8 mouse cellular contexts compared by ENCODE assay signal in the genomic region with DNA sequence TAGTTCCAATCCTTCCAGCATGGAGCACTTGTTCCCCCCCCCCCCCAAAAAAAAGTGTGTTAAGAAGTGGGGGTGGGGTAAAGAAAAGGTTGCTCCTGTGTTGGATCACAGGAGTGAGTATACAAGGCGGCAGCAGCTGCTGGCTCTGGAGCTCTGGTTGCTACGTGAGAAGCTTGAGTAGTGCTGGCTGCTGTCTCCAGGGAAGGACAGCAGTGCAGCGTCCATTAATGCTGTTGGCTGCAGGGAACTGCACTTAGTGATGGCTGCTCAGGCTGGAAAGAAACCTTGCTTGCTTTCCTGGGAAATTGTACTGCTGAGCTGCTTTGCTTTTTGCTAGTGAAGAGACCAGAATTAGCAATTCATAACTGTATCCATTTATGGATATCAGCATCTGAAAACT. TPM values are rescaled to one million over a fixed set of nuclear protein-coding genes. Genes with fewer than 3 reads are reported as not detected.
DNase-seq lines count a peak whose midpoint lies in the region; ATAC-seq lines count a peak whose summit lies in the region.

No protein-coding gene starts in this region.

- H3K4me2 ChIP-seq in midbrain, embryonic 15.5 days = peak overlapping the region; percentile 88

- H3K36me3 ChIP-seq in forebrain, embryonic 10.5 days (replicated peaks) = peaks cover 12% of the 10 kb centered on the region
- H3K36me3 ChIP-seq in midbrain, embryonic 15.5 days (replicated peaks) = no peaks in the 10 kb centered on the region

- DNase-seq in CD4-positive, CD25-positive, alpha-beta regulatory T cell, adult 2 months (ENCODE audit: low read depth, low spot score) = peak; percentile 18
- peak; percentile 38 for DNase-seq in MEL-GATA-1-ER (ENCODE audit: extremely low read depth, low read depth)
- DNase-seq in forebrain, embryonic 10.5 days (ENCODE audit: extremely low spot score, low spot score) = peak; percentile 21
- DNase-seq in heart, postnatal 14 days = peak; percentile 40 to 50
- DNase-seq in left cerebral cortex, postnatal 25 days (ENCODE audit: low spot score in 2 of 2) = peak; percentile 26 to 58

- no peaks in the 10 kb centered on the region for H3K9me3 ChIP-seq in forebrain, embryonic 10.5 days
- H3K9me3 ChIP-seq in midbrain, embryonic 15.5 days = no peaks in the 10 kb centered on the region

- intact Hi-C loops in heart, postnatal 14 days (cut with DNase I) = loop anchor here (5.0 kb wide), 1 partner anchor 33 kb away; no protein-coding TSS in a partner anchor
- intact Hi-C loops in left cerebral cortex, postnatal 25 days (cut with DNase I) = no loop called here

- WGBS in forebrain, embryonic 10.5 days = under 1% methylated on average over 3 of the region's 3 CpGs
- 0% methylated on average over 3 of the region's 3 CpGs for WGBS in midbrain, embryonic 15.5 days

- peak overlapping the region; percentile 38 for H3K9ac ChIP-seq in midbrain, embryonic 15.5 days

- H3K4me1 ChIP-seq in forebrain, embryonic 10.5 days = peaks cover 64% of the 10 kb centered on the region
- peaks cover 58% of the 10 kb centered on the region for H3K4me1 ChIP-seq in midbrain, embryonic 15.5 days

- H3K27me3 ChIP-seq in forebrain, embryonic 10.5 days (ENCODE audit: poor library complexity, severe bottlenecking) = no peaks in the 10 kb centered on the region
- H3K27me3 ChIP-seq in midbrain, embryonic 15.5 days (replicated peaks) = no peaks in the 10 kb centered on the region

- H3K27ac ChIP-seq in forebrain, embryonic 10.5 days = peak overlapping the region; percentile 100
- peak overlapping the region; percentile 72 for H3K27ac ChIP-seq in midbrain, embryonic 15.5 days

- H3K4me3 ChIP-seq in forebrain, embryonic 10.5 days = peak overlapping the region; percentile 95
- H3K4me3 ChIP-seq in midbrain, embryonic 15.5 days = peak overlapping the region; percentile 94

- no peak for ATAC-seq in CD4-positive, CD25-positive, alpha-beta regulatory T cell, adult 4 months
- ATAC-seq in midbrain, embryonic 15.5 days (replicated peaks) = no peak
- ATAC-seq in megakaryocyte progenitor cell, adult 5-6 weeks (replicated peaks; ENCODE audit: poor library complexity) = no peak

RNA-seq across cellular contexts. Expression of a gene that starts 2.3 kb away (rescaled TPM):
- polyA plus RNA-seq in CD4-positive, CD25-positive, alpha-beta regulatory T cell, adult 4 months (2017; shearing (Covaris generic)) = 10 to 100 TPM; 31.9 to 37.2 TPM
- polyA plus RNA-seq in forebrain, embryonic 10.5 days (2016; fragmentation: Nextera tagmentation; extraction: Ambion mirVana) = 72.5 and 77.8 TPM in 2 replicates
- 10 to 100 TPM; 54.2 to 55.8 TPM for total RNA-seq in heart, postnatal 14 days (2021)
- 100 to 1,000 TPM; 108 to 122 TPM for total RNA-seq in left cerebral cortex, postnatal 25 days (2021)
- 46.8 and 47.1 TPM in 2 replicates for polyA plus RNA-seq in midbrain, embryonic 15.5 days (2015; fragmentation: Nextera tagmentation; extraction: Ambion mirVana)
- 99.9 and 127 TPM in 2 replicates for total RNA-seq in megakaryocyte progenitor cell, adult 5-6 weeks (2015)
- 48.3 and 73.6 TPM in 2 replicates for total RNA-seq in megakaryocyte progenitor cell, adult 5-6 weeks (2017)

RNA-seq across cellular contexts. Expression of a gene that starts 33.5 kb away (rescaled TPM):
- 100 to 1,000 TPM in 1 of 2 experiments, 10 to 100 TPM in 1; 76.7 to 104 TPM for polyA plus RNA-seq in CD4-positive, CD25-positive, alpha-beta regulatory T cell, adult 4 months (2017; shearing (Covaris generic))
- 75.2 and 81.4 TPM in 2 replicates for polyA plus RNA-seq in forebrain, embryonic 10.5 days (2016; fragmentation: Nextera tagmentation; extraction: Ambion mirVana)
- total RNA-seq in heart, postnatal 14 days (2021) = 10 to 100 TPM; 17.8 to 18.1 TPM
- total RNA-seq in left cerebral cortex, postnatal 25 days (2021) = 10 to 100 TPM; 29.4 TPM
- 54.1 and 56.2 TPM in 2 replicates for polyA plus RNA-seq in midbrain, embryonic 15.5 days (2015; fragmentation: Nextera tagmentation; extraction: Ambion mirVana)
- total RNA-seq in megakaryocyte progenitor cell, adult 5-6 weeks (2015) = 87.0 and 96.9 TPM in 2 replicates
- total RNA-seq in megakaryocyte progenitor cell, adult 5-6 weeks (2017) = 65.8 and 79.9 TPM in 2 replicates
